Comparison of ENCODE assay signal across 24 mouse cellular contexts in the genomic region with DNA sequence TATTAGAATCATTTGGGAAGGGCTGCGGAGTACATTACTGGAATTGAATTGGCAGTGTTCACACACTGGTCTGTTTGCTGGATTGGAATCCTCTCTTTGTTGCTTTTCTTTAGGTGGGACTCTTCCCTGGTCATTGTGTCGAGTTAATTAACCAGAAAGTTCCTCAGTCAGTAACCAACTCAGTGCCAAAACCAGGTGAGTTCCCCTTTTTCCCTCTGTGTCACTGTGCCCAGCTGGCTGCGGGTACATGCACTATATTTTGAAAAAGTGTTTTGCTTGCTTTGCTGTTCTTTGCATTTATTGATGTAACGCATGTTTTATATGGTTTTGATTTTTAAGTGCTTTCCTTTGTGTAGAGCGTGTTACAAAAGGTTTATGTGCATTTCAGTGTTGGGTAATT.
"Had no signal": no experiment of that assay in that cellular context is flagged by ENCODE, and none has a peak within 500 bp of the region (broad histone marks: within the 10 kb centered on the region; RNA-seq: fewer than 3 reads in every experiment).

No protein-coding gene starts in this region.

- H3K4me3 ChIP-seq: limb, embryonic 10.5 days; limb, embryonic 13.5 days; megakaryocyte, embryonic 14.5 days; midbrain, embryonic 10.5 days; midbrain, embryonic 13.5 days had no signal

- H3K36me3 ChIP-seq: limb, embryonic 10.5 days; midbrain, embryonic 10.5 days; midbrain, embryonic 13.5 days had no signal

- H3K4me1 ChIP-seq: limb, embryonic 10.5 days; limb, embryonic 13.5 days; midbrain, embryonic 10.5 days; midbrain, embryonic 13.5 days had no signal

- H3K9ac ChIP-seq: limb, embryonic 13.5 days; liver, embryonic 14.5 days; liver, postnatal 0 days; lung, embryonic 14.5 days; midbrain, embryonic 13.5 days had no signal

- DNase-seq: kidney, adult 18-20 months; kidney, adult 9 months; kidney, postnatal 14 days; kidney, postnatal 4 days; layer of hippocampus, adult 9-11 months; layer of hippocampus, postnatal 36 days; liver; liver, postnatal 0 days; lung, embryonic 14.5 days; right cerebral cortex, adult 18-20 months; right cerebral cortex, postnatal 14 days; right cerebral cortex, postnatal 4 days; thymus, adult 2 months; thymus, postnatal 25 days had no signal

- H3K4me2 ChIP-seq: limb, embryonic 13.5 days; lung, embryonic 14.5 days; midbrain, embryonic 13.5 days had no signal

- H3K9me3 ChIP-seq: limb, embryonic 10.5 days; limb, embryonic 13.5 days; megakaryocyte, embryonic 14.5 days; midbrain, embryonic 10.5 days; midbrain, embryonic 13.5 days had no signal

- H3K27me3 ChIP-seq: limb, embryonic 13.5 days; megakaryocyte, embryonic 14.5 days; midbrain, embryonic 13.5 days had no signal

- ATAC-seq: intestine, embryonic 16.5 days; lung, postnatal 0 days; midbrain, embryonic 13.5 days had no signal

- H3K27ac ChIP-seq: limb, embryonic 10.5 days; limb, embryonic 13.5 days; liver, embryonic 14.5 days; macrophage; midbrain, embryonic 10.5 days; midbrain, embryonic 13.5 days; stomach, postnatal 0 days had no signal
